Mouse (Mus musculus) G1E (cell line): ENCODE results near the gene Pdia6. TPM values are rescaled to one million over a fixed set of nuclear protein-coding genes. Genes with fewer than 3 reads are reported as not detected.

Experiments used
- ATAC-seq: 2 replicates; pipeline ENCODE4 v1.8.0; 2016; ENCODE audit warnings: mild to moderate bottlenecking; ENCODE audit not compliant: insufficient number of reproducible peaks, poor library complexity, low FRiP score, severe bottlenecking; ENCODE audit errors: extremely low read depth
- DNase-seq: peaks from one replicate; pipeline ENCODE4 v3.0.0; 2012; ENCODE audit warnings: low spot score
- H3K27me3 ChIP-seq: 2 replicates; pipeline ENCODE4 v1.6.1; 2012; ENCODE audit warnings: mild to moderate bottlenecking, low read length, inconsistent platforms; ENCODE audit not compliant: insufficient read depth
- H3K36me3 ChIP-seq: replicated peaks from 2 replicates; pipeline ENCODE3; 2012; ENCODE audit warnings: mild to moderate bottlenecking, inconsistent platforms
- H3K4me1 ChIP-seq: 2 replicates; pipeline ENCODE4 v1.6.1; 2012; ENCODE audit warnings: low read depth, low read length, inconsistent platforms, mixed read lengths; ENCODE audit not compliant: insufficient read depth
- H3K4me3 ChIP-seq: 2 replicates; pipeline ENCODE4 v1.5.1; 2012; ENCODE audit warnings: low read depth, mild to moderate bottlenecking, inconsistent platforms, low read length, moderate library complexity, mixed read lengths
- H3K9me3 ChIP-seq: replicated peaks from 2 replicates; pipeline ENCODE4 v1.6.1; 2012; ENCODE audit warnings: inconsistent platforms
- CTCF ChIP-seq: IDR thresholded peaks from 2 replicates; pipeline ENCODE4 v1.5.1; 2012; ENCODE audit warnings: low read depth, low read length, inconsistent platforms, mixed read lengths
- GATA1 ChIP-seq: IDR thresholded peaks from 2 replicates; pipeline ENCODE4 v1.6.1; 2012; ENCODE audit warnings: borderline replicate concordance, low read length, inconsistent platforms, mixed read lengths
- GATA2 ChIP-seq: IDR thresholded peaks from 2 replicates; pipeline ENCODE4 v1.6.1; 2012; ENCODE audit warnings: low read depth, low read length, inconsistent platforms, borderline replicate concordance
- POLR2AphosphoS5 ChIP-seq: IDR thresholded peaks from 2 replicates; pipeline ENCODE4 v1.6.1; 2012; ENCODE audit warnings: low read depth, low read length, inconsistent platforms; ENCODE audit not compliant: insufficient replicate concordance
- TAL1 ChIP-seq: conservative IDR thresholded peaks from 2 replicates; pipeline ENCODE4 v1.6.1; 2012; ENCODE audit warnings: low read depth, low read length, inconsistent platforms, mixed read lengths
- polyA plus RNA-seq: library from polyadenylated mRNA; stranded (reverse); fragments of >175 nt; gene quantifications from 2 replicates; pipeline ENCODE4 v1.2.3, GENCODE M21; 2012
- total RNA-seq, 2 experiments: library from RNA; stranded (forward) in 1 of 2; stranded (reverse) in 1 of 2; fragments of 200-1000 nt in 1 of 2; fragments of >200 nt in 1 of 2; fragmentation: Nextera tagmentation in 1 of 2; gene quantifications; 2 replicates each; pipeline ENCODE4 v1.2.3; 2014 to 2017

The Pdia6 gene
- total RNA-seq (2014; fragmentation: Nextera tagmentation) (43.0 and 47.0 TPM in 2 replicates), total RNA-seq (2017) (112 and 115 TPM in 2 replicates), polyA plus RNA-seq (6.4 and 12.3 TPM in 2 replicates)

GRCm38 (mm10) chr12:17265971-17266672 lies at the start of gene Pdia6:
Pdia6 (plus strand) TSS chr12:17266545.
- H3K4me3 ChIP-seq = peak within 1 kb of the TSS; percentile 85
- peaks cover 3% of the 10 kb centered on the region; the same call in 1 of the 2 replicates for H3K27me3 ChIP-seq
- ATAC-seq = peak; percentile 96
- DNase-seq = peak; percentile 97
- peaks cover 25% of the 10 kb centered on the region for H3K4me1 ChIP-seq
- peaks cover under 1% of the 10 kb centered on the region for H3K9me3 ChIP-seq
- peaks cover 28% of the 10 kb centered on the region for H3K36me3 ChIP-seq
- no peak for TF ChIP-seq GATA1
- no peak for TF ChIP-seq POLR2AphosphoS5
- TF ChIP-seq CTCF = no peak
- no peak for TF ChIP-seq TAL1
- no peak for TF ChIP-seq GATA2

GRCm38 (mm10) chr12:17218390-17218789 lies 48.0 kb upstream of the Pdia6 start:
- ATAC-seq = no peak

GRCm38 (mm10) chr12:17219107-17219506 lies 47.2 kb upstream of the Pdia6 start:
- no peak for DNase-seq
- ATAC-seq = no peak
- no peaks in the 10 kb centered on the region for H3K9me3 ChIP-seq
- no peaks in the 10 kb centered on the region for H3K4me1 ChIP-seq
- H3K4me3 ChIP-seq = no peak overlapping the region
- peaks cover 2% of the 10 kb centered on the region; the same call in 1 of the 2 replicates for H3K27me3 ChIP-seq
- H3K36me3 ChIP-seq = no peaks in the 10 kb centered on the region
- TF ChIP-seq POLR2AphosphoS5 (no peak), GATA1 (no peak), GATA2 (no peak), TAL1 (no peak)

More at GRCm38 (mm10) chr12:17218390-17218789, 48.0 kb upstream of the Pdia6 start:
- H3K9me3 ChIP-seq = no peaks in the 10 kb centered on the region
- H3K4me1 ChIP-seq = no peaks in the 10 kb centered on the region
- TF ChIP-seq GATA1 (no peak), GATA2 (no peak), TAL1 (no peak)
- H3K36me3 ChIP-seq = no peaks in the 10 kb centered on the region
- DNase-seq = no peak
- H3K27me3 ChIP-seq = no peaks in the 10 kb centered on the region
- no peak overlapping the region for H3K4me3 ChIP-seq

GRCm38 (mm10) chr12:17220631-17221030 lies 45.7 kb upstream of the Pdia6 start:
- no peaks in the 10 kb centered on the region for H3K36me3 ChIP-seq
- peaks cover 2% of the 10 kb centered on the region; the same call in 1 of the 2 replicates for H3K27me3 ChIP-seq
- no peak overlapping the region for H3K4me3 ChIP-seq
- no peaks in the 10 kb centered on the region for H3K9me3 ChIP-seq
- no peaks in the 10 kb centered on the region for H3K4me1 ChIP-seq
- TF ChIP-seq POLR2AphosphoS5 = no peak
- TF ChIP-seq TAL1 = no peak
- no peak for TF ChIP-seq GATA1
- TF ChIP-seq GATA2 = no peak
- TF ChIP-seq CTCF = no peak
- ATAC-seq = no peak
- DNase-seq = no peak

GRCm38 (mm10) chr12:17221891-17222428 lies 44.4 kb upstream of the Pdia6 start:
- TF ChIP-seq CTCF (peak; percentile 42), GATA1 (no peak)
- H3K9me3 ChIP-seq = no peaks in the 10 kb centered on the region
- H3K4me3 ChIP-seq = no peak overlapping the region
- no peaks in the 10 kb centered on the region for H3K4me1 ChIP-seq
- H3K27me3 ChIP-seq = peaks cover 2% of the 10 kb centered on the region; the same call in 1 of the 2 replicates
- no peak for DNase-seq
- no peak for ATAC-seq
- no peaks in the 10 kb centered on the region for H3K36me3 ChIP-seq

- Histone ChIP-seq H3K36me3 (no peaks in the 10 kb centered on the region), H3K9me3 (no peaks in the 10 kb centered on the region), H3K4me3 (no peak overlapping the region), H3K27me3 (peaks cover 2% of the 10 kb centered on the region; the same call in 1 of the 2 replicates), H3K4me1 (no peaks in the 10 kb centered on the region)
- ATAC-seq (no peak), DNase-seq (no peak)
- TF ChIP-seq GATA1 = no peak
- no peak for TF ChIP-seq POLR2AphosphoS5
- no peak for TF ChIP-seq GATA2
- no peak for TF ChIP-seq CTCF
- no peak for TF ChIP-seq TAL1
Observed at GRCm38 (mm10) chr12:17223050-17223449, 43.3 kb upstream of the Pdia6 start.
